Mouse (Mus musculus) liver, postnatal 0 days (tissue): Measurements from ENCODE around the gene Myog. TPM values are rescaled to one million over a fixed set of nuclear protein-coding genes. Genes with fewer than 3 reads are reported as not detected.

Experiments used
- ATAC-seq: fragments of 200-750 bp; cut with Nextera tagmentation; 2 replicates; pipeline ENCODE4 v1.8.0; 2017; ENCODE audit warnings: mild to moderate bottlenecking, moderate library complexity
- DNase-seq: peaks from one replicate; pipeline ENCODE4 v3.0.0-alpha.2; 2016
- H3K27ac ChIP-seq: fragments of 300-500 bp; sonication (generic); 2 replicates; pipeline ENCODE4 v1.5.1; 2014; ENCODE audit warnings: antibody characterized with exemption, moderate library complexity, mild to moderate bottlenecking, low read depth
- H3K27me3 ChIP-seq: fragments of 300-500 bp; sonication (generic); 2 replicates; pipeline ENCODE4 v1.6.1; 2014; ENCODE audit warnings: low read length, control low read depth, mixed read lengths; ENCODE audit not compliant: insufficient read depth
- H3K36me3 ChIP-seq: fragments of 300-500 bp; sonication (generic); replicated peaks from 2 replicates; pipeline ENCODE4 v1.6.1; 2014; ENCODE audit warnings: mild to moderate bottlenecking, control low read depth, low read length, moderate library complexity, mixed read lengths; ENCODE audit not compliant: insufficient read depth
- H3K4me1 ChIP-seq: fragments of 300-500 bp; sonication (generic); 2 replicates; pipeline ENCODE4 v1.6.1; 2014; ENCODE audit warnings: antibody characterized with exemption, mild to moderate bottlenecking, control low read depth; ENCODE audit not compliant: insufficient read depth
- H3K4me2 ChIP-seq: fragments of 300-500 bp; sonication (generic); 2 replicates; pipeline ENCODE4 v1.6.1; 2014; ENCODE audit warnings: low read depth, mild to moderate bottlenecking, low read length, moderate library complexity, mixed read lengths
- H3K4me3 ChIP-seq: fragments of 300-500 bp; sonication (generic); 2 replicates; pipeline ENCODE4 v1.5.1; 2014; ENCODE audit warnings: low read depth, low read length
- H3K9ac ChIP-seq: fragments of 300-500 bp; sonication (generic); replicated peaks from 2 replicates; pipeline ENCODE4 v1.6.1; 2014; ENCODE audit warnings: mild to moderate bottlenecking, moderate library complexity
- H3K9me3 ChIP-seq: fragments of 300-500 bp; sonication (generic); 2 replicates; pipeline ENCODE4 v1.6.1; 2016; ENCODE audit warnings: mild to moderate bottlenecking, control low read depth, low read length, mixed read lengths
- CTCF ChIP-seq: sonication (generic); IDR thresholded peaks from 2 replicates; pipeline ENCODE4 v1.5.1; 2016; ENCODE audit warnings: antibody characterized with exemption, low read depth
- EP300 ChIP-seq: IDR thresholded peaks from 2 replicates; pipeline ENCODE4 v1.6.1; 2016; ENCODE audit warnings: antibody characterized with exemption, low read depth, mild to moderate bottlenecking
- WGBS: fragments of 180-500 bp; shearing (Covaris S2); extraction: QIAGEN DNeasy Blood & Tissue Kit; methylation state at CpG from one replicate; pipeline ENCODE4 v1.1.7; 2014; ENCODE audit not compliant: insufficient replicate concordance; 5-methylcytosine and 5-hydroxymethylcytosine counted together
- polyA plus RNA-seq: library from polyadenylated mRNA; unstranded; fragments of >200 nt; fragmentation: Nextera tagmentation; extraction: Ambion mirVana; gene quantifications from 2 replicates; pipeline ENCODE4 v1.2.1, GENCODE M21; 2015

The Myog gene
- polyA plus RNA-seq, 1 experiment from 2014 or later = not detected

DNA sequence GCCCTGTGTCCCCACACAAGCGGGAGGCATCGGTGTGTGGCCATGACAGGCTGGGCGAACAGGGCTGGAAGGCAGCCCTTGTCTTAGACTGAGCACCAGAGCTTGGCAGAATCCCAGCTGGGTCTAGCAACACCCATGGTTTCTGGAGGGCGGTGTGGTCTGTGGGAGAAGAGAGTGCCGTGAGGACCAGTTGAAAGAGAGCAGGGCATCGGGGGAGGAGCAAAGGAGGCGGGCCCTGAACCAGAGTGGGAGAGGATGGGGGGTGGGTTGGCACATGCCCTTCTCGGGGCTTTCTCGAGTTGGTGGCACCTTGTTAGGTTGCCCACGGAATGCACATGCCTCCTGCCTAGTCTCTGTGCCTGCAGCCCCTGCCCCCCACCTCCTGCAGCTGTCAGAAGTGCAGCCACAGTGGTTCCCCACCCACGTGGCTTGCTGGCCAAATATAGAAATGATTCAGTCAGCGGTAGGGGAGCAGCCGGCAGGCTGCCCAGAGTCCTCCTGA lies 43.0 kb downstream of the Myog start, which contains the start of gene Ppfia4:
Gene Ppfia4 (minus strand): TSS at position 159 of the 502 bp plus-strand sequence.
- peaks cover 6% of the 10 kb centered on the region; the same call in 1 of the 2 replicates for H3K4me1 ChIP-seq
- no peak within 1 kb of the TSS for H3K9ac ChIP-seq
- no peaks in the 10 kb centered on the region for H3K36me3 ChIP-seq
- no peaks in the 10 kb centered on the region for H3K9me3 ChIP-seq
- H3K4me3 ChIP-seq = no peak within 1 kb of the TSS
- 0 out of 2 replicates have a peak, but pooled peaks cover 6% of the 10 kb centered on the region for H3K27me3 ChIP-seq
- ATAC-seq (no peak), DNase-seq (no peak)
- 24% methylated on average over 13 of the region's 13 CpGs for WGBS
- TF ChIP-seq CTCF (no peak), EP300 (no peak)
- no peak within 1 kb of the TSS for H3K27ac ChIP-seq
- no peak within 1 kb of the TSS for H3K4me2 ChIP-seq

DNA sequence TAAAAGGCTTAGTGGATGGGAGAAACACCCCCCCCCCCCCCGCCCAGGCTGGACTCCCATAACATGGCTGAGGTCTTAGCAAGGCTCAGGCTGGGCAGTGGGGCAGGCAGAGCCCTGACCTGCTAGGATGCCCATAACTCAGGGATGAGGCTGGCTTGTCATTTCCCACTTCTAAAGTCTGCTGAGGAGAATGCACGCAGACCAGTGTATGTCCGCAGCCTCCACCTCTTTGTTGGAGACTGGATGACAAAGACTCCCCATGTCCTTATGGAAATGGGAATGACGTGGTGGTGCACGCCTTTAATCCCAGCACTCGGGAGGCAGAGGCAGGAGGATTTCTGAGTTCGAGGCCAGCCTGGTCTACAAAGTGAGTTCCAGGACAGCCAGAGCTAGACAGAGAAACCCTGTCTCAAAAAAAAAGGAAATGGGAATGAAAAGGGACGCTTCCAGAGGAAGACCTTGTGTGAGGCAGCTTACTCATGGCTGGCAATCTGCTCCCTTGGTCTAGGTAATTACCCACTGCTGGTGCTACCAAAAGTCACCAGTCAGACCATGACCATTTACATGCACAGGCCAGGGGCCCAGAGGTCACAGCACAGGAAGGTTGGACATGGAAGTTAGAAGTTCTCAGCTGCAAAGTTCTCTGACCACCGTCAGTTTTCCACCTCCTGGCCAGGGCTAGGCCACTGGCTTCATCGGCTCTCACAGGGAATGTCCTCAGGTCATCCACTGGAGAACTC lies 43.8 kb downstream of the Myog start:
- Histone ChIP-seq H3K4me1 (peaks cover 6% of the 10 kb centered on the region; the same call in 1 of the 2 replicates), H3K4me3 (no peak overlapping the region), H3K9me3 (no peaks in the 10 kb centered on the region), H3K36me3 (no peaks in the 10 kb centered on the region), H3K9ac (no peak overlapping the region), H3K27ac (no peak overlapping the region), H3K27me3 (0 out of 2 replicates have a peak, but pooled peaks cover 6% of the 10 kb centered on the region), H3K4me2 (no peak overlapping the region)
- DNase-seq = no peak
- no peak for ATAC-seq
- TF ChIP-seq CTCF = no peak
- TF ChIP-seq EP300 = no peak
- WGBS = 71% methylated on average over 9 of the region's 10 CpGs

DNA sequence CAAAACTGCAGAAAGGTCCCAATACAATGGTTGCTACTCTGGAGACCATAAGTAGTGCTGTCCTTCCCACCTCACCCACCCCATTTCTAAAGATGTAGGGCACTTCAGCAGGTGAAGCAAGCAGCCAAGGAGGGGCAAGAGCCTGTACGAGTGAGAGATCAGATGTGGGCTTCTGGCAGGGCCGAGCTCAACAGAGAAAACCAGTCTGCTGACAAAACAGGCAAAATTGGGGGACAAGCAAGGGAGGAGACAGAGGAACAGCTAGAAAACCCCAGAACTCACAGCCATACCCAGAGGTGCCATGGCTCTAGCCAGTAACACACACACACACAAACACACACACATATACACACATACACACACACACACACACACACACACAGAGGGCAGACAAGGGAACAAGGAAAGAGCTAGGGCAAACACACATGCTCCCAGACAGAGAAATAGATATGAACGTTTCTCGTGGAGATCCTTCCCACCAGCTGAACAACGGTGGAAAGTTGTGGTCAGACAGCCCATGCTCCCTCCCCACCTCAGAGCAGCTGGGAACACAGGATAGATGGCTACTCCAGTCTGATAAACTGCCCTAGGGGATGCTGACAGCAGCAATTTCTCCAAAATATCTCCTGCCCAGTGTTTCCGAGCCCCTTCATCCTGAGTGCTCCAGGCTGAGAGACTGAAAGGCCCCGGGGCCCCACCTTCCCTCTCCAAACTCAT lies 44.5 kb downstream of the Myog start:
- ATAC-seq (no peak), DNase-seq (peak; percentile 8)
- Histone ChIP-seq H3K4me3 (no peak overlapping the region), H3K36me3 (no peaks in the 10 kb centered on the region), H3K9ac (no peak overlapping the region), H3K27me3 (0 out of 2 replicates have a peak, but pooled peaks cover 6% of the 10 kb centered on the region), H3K27ac (no peak overlapping the region), H3K4me2 (no peak overlapping the region), H3K4me1 (peaks cover 6% of the 10 kb centered on the region; the same call in 1 of the 2 replicates), H3K9me3 (no peaks in the 10 kb centered on the region)
- TF ChIP-seq CTCF = no peak
- TF ChIP-seq EP300 = no peak
- 47% methylated on average over 7 of the region's 7 CpGs for WGBS

DNA sequence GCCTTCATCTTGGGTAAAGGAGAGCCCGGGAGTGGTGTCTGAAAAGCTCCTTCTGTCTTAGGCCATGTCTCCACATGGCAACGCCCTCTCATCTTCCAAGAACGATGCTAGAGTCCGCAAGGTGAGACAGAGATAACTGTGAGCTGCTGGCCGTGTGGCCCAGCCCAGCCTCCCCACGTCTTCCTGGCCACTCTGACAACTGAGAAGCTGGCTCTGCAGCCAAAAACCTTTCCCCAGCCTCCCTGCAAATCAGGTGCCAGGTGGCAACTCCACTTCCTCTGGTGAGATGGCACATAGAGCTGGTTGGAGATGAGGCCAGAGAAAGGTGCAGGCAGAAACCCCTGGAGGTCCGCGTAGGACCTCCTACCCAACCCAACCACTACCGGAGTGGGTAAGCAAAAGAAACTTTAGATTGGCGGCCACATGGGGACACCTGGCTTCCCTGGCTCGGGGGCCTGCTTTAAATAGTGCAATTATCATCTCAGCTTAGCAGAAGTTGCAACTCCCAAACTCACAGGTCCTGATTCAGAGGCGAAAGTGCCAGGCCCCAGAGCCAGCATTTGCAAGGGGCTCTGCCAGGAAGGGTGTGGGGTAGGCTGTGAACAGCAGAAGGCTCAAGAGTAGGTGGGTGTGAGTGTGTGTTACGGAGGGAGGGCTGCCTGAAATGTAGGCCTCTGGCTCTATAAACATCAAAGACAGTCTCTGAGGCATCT lies 45.6 kb downstream of the Myog start:
- Histone ChIP-seq H3K36me3 (no peaks in the 10 kb centered on the region), H3K4me1 (peaks cover 6% of the 10 kb centered on the region; the same call in 1 of the 2 replicates), H3K4me3 (no peak overlapping the region), H3K9me3 (no peaks in the 10 kb centered on the region), H3K4me2 (no peak overlapping the region), H3K27me3 (0 out of 2 replicates have a peak, but pooled peaks cover 6% of the 10 kb centered on the region), H3K27ac (no peak overlapping the region), H3K9ac (no peak overlapping the region)
- TF ChIP-seq CTCF = no peak
- no peak for TF ChIP-seq EP300
- ATAC-seq (no peak), DNase-seq (peak; percentile 10)
- WGBS = 64% methylated on average over 13 of the region's 13 CpGs

DNA sequence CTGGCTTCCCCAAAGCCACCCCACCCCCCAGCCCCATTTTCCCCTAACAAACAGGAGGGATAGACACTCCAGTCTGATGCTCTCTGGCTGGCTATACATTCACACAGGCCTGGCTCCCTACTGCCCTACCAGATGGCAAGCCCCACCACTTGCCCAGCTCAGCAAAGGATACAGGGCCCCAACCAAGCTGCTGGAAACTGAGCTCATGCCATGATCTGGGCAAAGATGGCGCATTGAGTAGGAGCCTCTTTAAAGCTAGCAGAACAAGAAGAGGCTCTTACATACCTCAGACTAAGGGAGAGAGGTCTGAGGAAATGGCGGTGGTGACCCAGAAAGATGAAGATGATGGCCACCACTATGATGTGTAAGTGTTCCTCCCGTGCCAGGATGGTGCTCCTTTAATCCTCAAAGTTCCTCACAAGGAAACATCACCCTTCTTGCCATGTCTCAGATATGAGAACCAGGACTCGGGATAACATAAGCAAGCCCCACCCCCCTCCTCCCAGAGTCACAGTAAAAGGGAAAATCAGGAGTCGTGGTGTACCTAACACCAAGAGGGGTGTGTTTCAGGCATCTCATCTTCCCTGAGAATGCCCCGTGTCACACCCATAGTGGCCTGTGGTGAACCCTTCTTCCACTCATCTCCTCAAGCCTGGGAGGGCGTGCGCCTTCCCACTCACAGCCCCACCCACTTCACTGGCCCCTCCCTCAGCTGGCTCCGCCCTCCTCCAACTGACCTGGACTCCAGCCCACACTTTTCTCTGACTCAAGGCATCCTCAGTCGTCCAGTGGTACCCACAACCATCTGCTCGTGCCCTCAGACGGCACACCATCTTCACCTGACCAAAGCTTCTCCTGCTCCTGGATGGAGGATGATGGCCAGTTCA lies 46.4 kb downstream of the Myog start:
- H3K9me3 ChIP-seq = no peaks in the 10 kb centered on the region
- H3K27me3 ChIP-seq = 0 out of 2 replicates have a peak, but pooled peaks cover 6% of the 10 kb centered on the region
- no peaks in the 10 kb centered on the region for H3K36me3 ChIP-seq
- 77% methylated on average over 12 of the region's 12 CpGs for WGBS
- H3K9ac ChIP-seq = no peak overlapping the region
- H3K4me2 ChIP-seq = no peak overlapping the region
- DNase-seq = peak; percentile 10
- no peak for ATAC-seq
- no peak overlapping the region for H3K27ac ChIP-seq
- no peak overlapping the region for H3K4me3 ChIP-seq
- H3K4me1 ChIP-seq = peaks cover 6% of the 10 kb centered on the region; the same call in 1 of the 2 replicates
- TF ChIP-seq CTCF (no peak), EP300 (no peak)
